Mouse (Mus musculus) megakaryocyte, embryonic 14.5 days (primary cell): ENCODE data around the gene Nek5.

Source experiments
- FLI1 ChIP-seq: IDR thresholded peaks from 2 replicates; pipeline ENCODE4 v1.6.1; 2012; ENCODE audit warnings: low read length, inconsistent platforms, mixed read lengths
- GATA1 ChIP-seq: IDR thresholded peaks from 3 replicates; pipeline ENCODE4 v1.6.1; 2012; ENCODE audit warnings: mixed read lengths, low read length, inconsistent platforms, borderline replicate concordance

DNA sequence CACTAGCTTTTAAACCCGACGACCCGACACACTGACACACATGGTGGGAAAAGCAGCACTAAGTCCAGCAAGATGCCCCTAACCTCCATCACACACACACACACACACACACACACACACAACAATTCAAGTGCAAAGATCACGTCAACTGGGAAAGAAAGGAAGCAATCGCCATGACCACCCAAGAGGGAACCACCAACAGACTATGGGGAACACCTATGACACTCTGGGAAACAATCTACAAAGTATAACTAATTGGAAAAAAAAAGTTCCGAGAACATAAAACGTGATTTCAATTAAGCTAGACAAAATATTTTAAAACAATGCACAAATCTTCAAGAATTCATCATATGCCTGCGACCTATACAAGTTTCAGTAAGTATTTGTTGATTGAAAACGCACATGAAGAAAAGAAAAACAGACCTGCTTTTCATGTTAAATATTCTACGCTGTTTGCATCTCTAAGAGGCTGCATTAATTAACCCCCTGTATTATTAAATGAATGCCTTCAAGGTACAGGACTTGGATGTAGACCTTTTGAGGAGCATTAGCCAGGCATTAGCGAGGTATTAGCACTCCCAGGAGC is 65.6 kb downstream of the Nek5 start:
- TF ChIP-seq GATA1 (no peak), FLI1 (no peak)
